Mouse (Mus musculus) monocyte, adult 2 months (primary cell): ENCODE measurements around the gene Snph.
"Not testable (repeated sequence)": the region's sequence is repeated elsewhere in the genome, so short reads cannot be mapped to it uniquely, and the experiment has no call there.

Experiments used
- DNase-seq, 2 experiments: peaks; one replicate each; pipeline ENCODE4 v3.0.0; 2022; ENCODE audit warnings: low spot score in 2 of 2, low read depth in 1 of 2

Snph gene

DNA sequence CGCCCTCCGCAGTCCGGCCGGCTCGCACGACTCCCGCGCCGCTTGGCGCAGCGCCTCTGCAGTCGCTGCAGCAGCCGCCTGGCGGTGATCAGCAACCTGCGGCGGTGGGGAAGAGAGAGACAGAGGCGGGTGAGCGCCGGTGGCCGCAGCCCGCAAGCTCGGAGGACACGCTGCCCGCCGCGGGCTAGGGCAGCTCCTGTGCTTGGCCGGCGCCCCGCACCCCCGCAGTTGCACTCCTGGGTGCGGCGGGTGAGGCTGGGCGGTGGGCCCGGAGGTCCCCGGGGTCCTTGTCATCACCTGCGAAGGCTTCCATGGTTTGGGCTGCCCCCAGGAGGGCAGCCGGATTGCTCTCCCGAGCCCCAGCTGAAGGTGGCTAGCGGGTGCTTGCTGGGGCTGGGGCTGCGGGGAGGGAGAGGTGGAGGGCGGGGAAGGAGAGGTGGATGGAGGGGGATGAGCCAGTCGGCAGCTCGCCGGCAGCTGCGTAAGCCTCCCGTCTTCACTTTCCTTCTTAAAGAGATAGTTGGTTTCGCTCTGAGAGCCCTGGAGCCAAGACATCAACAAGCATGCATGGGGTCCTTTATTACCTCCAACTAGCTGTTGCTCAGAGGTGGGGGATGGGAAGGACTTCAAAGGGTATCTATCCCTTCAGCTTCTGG is at the start of gene Snph:
Gene Snph (minus strand): TSS at position 435 of the 656 bp plus-strand sequence.
- DNase-seq, result peak in 1 of 2 experiments; percentile 2

DNA sequence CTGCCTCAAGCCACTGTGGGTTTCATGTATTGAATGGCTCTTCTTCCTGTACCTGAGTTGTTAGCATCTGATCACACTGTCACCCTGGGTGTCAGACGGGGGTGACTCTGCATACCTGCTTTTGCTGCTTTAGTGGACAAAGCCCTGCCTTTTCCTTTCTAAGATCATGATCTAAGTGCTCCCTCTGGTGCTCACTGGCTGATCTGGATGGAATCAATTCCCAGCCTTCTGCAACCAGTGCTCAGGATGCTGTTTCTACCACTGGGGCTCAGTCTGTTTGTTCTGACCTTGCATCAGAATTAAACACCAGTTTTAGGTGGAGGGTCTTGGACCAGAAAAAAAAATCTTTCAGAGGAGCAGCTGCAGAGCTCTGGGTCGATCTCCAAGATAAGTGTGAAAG is 43.8 kb upstream of the Snph start:
- no peak for DNase-seq

DNA sequence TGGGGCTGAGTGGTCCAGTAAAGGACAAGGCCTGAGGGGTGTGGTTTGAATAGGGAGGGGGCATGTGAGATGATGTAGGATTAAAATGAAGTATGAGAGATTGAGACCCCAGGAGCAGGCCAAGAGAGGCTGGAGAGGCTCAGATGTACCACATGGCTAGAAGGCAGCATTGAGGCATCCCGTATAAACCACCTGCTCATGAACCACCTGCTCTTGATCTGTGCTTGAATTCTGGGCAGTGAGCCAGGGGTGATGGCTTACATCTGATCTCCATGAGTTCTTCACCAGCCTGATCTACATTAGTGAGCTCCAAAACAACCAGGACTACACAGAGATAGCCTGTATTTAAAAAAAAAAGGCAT is 38.6 kb upstream of the Snph start:
- no peak for DNase-seq

DNA sequence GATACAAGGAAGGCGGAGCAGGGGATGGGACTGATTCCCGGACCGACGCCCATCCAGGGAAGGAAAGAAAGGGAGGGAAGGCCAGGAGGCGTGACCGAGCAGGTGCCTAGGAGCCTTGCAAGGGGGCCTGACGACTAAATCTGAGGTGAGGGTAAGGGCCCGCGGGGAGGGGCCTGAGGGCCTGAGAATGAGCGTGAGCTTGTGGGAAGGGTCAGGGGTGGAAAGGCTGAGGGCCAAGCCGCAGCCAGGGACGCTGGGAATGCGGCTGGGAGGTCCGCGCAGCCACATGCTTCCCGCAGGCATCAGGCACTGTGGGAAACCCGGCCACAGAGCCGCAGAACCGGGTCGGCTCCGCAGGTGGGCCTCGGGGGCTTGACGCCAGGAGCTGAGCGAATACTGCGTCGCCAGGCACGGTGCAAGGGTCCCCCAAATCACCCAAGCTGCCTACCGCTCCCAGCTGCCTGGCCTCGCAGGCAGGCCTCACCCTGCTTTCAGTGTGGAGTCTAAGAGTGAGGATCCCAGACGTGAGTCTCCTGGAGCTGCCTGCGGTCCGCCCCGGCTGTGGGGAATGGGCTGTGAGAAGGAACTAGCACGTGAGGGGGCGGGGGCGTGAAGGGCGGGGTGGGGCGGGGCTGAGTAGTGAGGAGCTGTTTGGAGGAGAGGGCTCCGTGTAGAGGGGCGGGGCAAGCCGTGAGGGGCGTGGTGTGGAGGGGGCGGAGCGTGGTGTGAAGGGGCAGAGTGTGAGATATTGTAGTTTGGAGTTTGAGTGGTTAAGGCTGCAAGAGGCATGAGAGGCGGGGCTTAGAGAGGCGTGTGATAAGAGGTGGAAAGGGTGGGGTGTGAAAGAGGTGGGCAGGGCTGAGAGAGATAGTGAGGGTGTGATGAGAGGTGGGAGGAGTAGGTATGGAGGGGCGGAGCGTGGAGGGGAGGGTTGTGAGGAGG is 37.9 kb upstream of the Snph start:
- DNase-seq, result no peak

DNA sequence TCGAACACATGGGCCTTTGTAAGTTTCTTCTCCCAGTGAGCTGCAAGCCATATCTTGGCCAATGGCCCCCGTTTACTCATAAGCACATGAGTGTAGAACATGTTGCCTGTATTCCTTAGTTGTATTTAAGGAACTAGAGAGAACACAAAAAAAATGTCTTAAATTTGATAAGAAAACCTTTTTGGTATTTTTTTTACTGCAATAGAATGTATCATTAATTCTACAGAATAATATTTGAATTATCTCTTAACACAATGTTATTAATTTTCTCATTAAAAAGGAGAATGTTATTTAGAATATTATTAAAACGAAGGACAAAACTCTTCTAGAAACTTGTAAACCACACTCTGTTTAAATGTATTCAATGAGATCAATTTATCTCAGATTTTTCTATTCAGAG is 36.0 kb upstream of the Snph start, which contains the start of gene Rad21l:
Gene Rad21l (minus strand): TSS at position 101 of the 400 bp plus-strand sequence.
- no peak for DNase-seq

DNA sequence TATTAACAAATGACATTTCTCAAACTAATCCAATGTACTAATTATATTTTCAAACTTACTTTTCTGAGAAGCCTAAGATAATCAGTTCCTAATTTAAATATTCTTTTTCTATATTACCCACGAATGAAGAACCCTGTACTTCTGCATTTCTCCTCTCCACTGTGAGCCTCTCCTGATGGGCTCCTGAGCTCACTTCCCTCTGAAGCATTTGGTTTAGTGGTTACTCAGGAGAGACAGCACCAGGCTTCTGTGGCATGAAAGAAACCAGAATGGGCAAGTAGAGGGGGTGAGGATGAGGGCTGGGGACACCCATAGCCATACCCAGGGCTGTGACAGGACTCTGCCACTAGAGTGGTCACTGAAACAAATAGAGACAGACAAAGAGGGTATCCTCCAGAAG is 19.7 kb upstream of the Snph start:
- no peak for DNase-seq

DNA sequence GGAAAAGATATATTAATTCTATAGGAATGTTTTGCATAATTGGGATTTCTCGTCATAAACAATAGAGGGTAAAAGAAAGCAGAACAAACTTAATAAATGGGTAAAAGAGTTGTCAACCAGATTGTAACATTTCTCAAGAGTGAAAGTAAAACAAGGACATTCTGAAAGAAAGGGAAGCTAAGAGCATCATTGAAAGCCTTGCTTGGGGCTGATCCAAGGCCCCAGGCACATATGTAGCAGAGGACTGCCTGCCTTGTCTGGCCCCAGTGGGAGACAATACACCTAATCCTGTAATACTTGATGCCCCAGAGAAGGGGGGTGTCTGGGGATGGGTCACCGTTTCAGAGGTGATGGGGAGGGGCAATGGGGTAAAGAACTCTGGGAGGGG is 3.6 kb upstream of the Snph start:
- DNase-seq, result no peak

DNA sequence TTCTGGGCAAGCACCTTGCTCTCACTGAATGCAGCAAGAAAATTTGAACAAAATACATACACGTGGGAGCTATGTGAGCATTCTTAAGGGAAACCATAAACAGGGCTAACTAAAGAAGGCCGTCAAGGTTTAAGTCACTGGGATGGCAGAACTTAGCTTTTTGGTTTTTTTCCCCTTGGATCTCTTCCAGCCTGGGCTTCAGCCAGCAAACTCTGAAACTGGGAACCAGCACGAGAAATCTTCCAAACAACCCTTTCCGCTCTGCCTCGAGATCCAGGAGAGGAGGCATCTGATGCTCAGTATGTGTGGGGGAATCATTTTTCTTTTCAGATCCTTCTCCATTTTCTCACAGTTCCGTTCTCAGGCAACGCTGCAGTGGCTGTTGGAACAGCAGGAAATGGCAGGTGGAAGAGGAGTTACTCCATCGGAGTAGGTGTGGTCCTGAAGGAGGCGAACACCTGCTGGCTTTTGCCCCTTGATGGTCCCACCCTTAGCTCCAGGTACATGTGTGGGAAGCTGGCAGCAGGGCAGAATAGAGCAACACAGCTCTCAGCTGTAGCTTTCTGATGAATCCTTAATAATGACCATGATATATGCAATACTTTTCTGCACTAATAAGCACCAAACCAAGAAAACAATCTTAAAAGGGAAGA is 3.1 kb upstream of the Snph start:
- DNase-seq, result no peak

DNA sequence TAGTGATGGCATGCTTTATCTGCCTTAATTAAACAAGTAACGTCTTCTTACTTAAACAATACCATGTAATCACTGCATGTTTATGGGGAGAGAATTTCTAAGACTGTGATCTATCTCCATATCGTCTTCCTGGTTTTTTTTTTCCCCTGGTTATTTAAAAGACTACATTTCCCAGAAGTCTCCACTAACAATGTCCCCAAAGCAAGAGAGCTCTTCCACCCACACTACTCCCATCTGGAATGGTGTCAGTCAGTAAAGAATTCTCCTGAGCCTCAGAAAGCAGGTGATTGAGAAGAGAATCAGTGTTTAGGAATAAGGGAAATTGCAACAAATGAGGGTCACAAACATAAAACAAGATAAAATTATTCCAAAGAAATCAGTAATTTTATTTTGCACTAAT is 2.5 kb upstream of the Snph start:
- no peak for DNase-seq

DNA sequence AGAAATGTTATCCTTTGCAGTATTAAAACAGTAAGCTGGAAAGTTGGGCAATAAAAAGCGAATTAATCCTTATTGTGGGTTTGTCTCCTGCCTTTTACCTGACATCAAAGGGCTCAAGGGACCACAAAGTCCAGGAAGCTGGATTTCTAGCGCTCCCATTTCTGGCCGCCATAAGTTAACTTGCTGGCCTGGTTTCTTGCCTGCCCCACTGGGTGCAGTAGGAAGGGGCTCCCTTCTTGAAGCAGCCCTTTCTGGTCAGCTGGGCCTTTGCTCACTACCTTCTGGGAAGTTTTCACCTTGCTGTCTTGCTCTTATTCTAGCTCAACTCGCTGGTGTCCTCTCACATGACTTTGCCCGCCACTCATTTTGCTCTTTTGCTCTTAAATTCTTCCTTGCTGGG is 589 bp upstream of the Snph start:
- DNase-seq, result no peak

DNA sequence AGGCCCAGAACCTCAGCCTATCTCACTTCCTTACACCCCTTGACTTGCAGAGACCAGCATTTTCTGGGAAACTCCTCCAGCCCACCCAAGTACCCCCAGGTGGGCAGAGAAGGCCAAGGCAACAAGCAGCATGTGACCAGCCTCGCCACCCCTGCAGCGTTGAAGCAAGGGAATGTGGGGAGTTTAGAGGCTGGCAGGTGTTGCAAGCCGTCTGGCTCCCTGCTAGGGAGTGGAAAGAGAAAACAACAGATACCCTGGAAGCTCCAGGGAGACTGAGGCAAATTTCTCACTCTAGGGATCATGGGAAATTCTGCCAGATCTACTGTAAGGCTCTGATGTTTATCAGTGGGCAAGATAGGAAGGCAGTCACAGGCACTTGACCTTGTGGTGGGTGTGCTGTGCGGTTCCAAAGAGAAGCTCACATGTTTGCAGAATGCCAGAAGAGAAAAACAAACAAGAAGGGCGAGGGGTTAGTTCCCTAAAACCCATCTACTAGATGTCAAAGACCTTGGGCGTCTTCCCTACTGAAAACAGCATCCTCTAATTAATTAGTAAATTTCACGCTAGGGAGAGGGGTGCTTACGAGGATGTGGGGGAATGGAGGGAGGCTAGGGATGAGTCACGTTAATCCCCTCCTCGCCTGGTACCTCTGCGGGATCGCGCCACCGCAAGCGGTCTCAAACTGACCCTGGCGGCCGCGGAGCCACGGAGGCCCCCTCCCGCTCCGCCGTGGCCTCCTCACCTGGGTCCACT is 811 bp downstream of the Snph start:
- no peak for DNase-seq

DNA sequence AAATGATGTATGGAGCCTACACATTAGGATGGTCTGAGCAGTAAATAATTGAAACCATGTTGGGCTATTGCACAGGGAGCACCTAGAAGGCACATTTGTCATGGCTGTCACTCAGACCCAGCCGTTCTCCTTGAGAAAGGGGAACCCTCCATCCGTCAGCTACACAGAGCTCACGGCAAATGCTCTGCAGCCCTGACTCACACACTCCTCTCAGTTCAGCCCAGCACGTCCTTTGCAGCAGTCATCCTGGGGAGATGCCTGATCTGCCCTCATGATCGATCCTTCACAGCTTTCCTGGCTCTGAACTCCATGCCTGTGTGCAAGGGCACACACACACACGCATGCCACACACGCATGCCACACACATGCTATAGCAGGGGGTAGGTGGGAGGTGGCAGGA is 3.1 kb downstream of the Snph start:
- DNase-seq, result no peak

DNA sequence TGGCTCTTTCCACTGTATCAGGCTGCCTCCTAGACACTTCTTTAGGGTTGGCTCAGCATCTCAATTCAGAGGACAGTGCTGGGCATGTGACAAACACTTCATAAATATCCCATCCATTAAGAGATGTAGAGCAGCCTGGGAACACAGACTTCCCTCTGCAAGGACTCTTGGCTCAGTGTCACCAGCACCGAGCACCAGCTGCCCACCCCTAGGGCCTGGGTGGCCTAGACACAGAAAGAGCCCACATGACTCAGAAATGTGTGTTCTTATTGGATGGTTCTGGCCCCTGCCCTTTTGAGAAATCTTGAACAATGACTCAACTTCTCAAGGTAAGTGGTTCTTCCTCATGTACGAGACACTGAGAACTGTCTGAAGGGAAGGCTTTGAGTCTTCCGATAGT is 4.4 kb downstream of the Snph start:
- DNase-seq, result no peak

DNA sequence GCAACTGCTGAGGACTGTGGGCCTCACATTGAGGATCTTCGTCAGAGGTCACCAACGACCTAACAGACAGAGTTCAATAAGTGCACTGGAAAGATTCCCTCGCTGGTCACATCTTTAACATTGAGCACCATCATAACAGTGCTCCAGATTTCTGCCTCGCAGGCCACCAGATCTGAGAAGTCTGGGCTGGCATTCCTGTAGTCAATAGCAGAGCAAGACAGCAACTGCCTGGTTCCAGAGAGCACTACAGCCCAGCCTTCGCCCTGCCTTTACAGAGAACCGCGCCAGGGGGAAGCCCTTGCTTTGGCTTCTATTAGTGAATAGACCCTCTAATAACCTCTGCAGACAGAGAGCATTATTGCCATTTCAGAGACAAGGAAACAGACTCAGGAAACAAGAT is 6.1 kb downstream of the Snph start:
- no peak for DNase-seq

DNA sequence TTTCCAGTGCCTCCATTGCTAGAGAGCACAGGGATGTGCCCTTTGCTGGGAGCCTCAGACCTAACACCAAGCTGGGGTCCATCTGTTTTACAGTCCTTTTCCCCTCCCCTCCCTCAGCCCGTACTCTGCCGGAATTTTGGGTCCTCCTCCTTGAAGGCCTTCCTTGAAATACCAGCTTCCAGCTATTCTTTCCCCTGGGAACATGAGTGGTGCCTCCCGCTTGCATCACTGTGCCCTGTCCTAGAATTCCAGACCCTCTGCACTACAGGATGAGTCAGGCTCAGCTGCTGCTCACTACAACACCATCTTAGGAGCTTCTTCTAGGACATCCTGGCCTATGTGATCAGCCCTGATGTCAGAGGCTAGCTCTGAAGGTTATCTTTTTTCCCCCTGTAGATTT is 8.6 kb downstream of the Snph start:
- DNase-seq, result no peak

DNA sequence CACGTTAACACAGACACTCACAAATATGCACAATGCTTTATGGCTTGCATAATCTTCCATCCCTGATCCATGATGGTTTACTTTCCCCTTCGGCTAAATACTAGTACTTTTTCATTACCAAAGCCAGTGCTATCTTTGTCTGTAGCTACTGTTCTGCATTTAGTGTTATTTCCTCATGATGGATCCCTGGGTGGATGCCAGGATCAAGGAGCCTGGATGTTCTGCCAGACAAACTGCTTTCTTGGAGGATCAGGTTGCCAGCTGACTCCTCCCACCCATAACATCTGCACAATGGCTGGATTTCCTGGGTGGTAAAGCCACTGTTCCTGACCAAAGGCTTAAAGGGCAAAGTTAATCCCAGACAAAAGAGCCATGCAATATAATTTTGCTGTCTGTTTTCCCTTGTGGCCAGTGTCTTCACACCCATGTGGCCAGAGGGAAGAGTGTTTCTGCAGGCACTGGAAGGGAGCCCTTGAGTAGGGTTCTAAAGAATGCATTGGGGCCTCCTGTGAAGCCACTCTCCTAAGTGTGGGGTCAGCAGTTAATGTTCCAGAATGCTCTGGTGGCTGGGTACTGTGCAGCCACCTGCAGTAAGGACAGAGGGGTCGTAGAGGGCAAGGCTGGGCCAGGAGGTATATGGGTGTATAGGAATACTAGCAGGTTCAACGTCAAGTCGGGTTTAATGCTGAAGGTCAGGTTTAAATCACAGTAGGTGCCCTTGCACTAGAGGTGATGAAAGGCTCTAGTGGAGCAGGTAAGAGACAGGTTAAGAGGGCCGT is 15.7 kb downstream of the Snph start:
- no peak for DNase-seq

DNA sequence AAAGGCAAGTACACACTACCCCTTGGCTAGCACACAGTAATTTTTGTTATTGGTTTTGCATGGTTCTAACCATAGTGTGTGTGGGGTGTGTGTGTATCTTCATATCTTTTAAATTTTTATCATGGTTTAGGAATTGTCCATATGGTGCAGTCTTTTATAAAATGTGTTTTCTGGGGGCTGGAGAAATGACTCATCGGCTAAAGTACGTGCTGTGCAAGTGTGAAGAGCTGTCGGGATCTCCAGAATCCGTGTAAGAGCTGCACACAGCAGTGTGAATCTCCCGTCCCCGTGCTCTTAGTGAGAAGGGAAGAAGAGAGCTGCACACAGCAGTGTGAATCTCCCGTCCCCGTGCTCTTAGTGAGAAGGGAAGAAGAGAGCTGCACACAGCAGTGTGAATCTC is 16.6 kb downstream of the Snph start:
- not testable (repeated sequence) for DNase-seq

DNA sequence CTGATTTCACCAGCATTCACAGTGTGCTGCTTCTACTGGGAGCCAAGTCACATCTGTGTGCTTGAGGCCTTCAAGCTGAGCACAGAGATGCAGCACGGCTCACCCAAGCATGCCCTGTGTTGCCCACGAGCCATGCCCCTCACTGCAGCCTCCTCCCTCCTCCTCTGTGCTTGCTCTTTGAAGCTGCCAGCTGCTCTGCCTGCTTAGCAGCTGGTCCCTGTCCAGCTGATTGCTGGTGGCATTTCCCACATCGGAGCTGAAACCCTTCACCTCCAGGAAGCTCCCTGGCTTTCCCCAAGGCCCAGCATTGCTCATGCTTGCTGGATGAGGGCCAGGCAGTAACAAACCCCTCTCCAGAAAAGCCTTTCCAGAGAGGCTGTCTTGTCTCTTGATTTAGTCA is 22.4 kb downstream of the Snph start:
- no peak for DNase-seq

DNA sequence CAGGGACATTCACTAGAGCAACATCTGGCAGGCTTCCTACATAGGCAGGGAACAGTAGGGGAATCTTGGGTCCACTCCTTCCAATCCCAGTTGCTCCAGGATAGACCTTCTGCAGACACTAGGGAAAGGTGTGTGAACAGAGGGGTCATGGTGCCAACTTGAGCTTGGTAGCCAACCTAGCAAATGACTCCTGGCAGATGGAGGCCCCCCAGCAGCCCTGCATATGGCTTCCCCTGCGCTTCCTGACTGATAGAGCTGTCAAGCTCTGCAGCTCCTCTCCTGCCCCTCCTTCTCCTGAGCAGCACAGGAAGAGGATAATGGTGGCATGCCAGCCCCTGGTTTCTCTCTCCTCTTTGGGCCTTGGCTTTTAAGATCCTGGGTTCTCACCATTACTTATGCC is 24.0 kb downstream of the Snph start:
- no peak for DNase-seq

DNA sequence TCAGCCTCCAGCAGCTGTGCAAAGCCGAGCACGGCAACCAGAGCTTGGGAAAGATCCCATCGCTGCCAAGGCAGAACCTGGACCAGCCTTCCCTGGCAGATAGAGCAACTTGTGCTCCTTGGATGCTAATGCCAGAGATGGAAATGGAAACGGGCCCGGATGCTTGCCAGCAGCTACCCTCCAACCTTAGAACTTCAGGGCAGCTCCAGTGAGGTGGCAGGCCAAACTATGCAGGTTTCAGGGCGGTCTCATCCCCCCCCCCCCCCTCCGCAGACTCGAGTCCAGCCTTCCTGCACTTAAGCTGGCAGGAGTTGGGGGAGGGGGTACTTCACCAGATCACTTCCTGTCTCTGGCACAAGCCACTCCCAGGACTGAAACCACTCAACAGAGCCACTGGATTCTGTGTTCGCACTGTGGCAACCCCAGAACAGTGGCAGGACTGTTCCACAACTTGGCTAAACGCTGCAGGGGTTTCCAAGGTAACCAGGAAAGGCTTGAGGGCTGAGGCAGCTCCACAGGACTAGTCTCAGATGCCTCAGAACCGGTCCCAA is 26.9 kb downstream of the Snph start:
- no peak for DNase-seq
